Mouse (Mus musculus): ENCODE results near the gene Clcn7. TPM values are rescaled to one million over a fixed set of nuclear protein-coding genes. Genes with fewer than 3 reads are reported as not detected.
A peak's percentile ranks its signal among the peaks of the same experiment; 100 is the strongest.

The Clcn7 gene
- total RNA-seq, 2 experiments from 2014 or later, result 40.9 to 42.5 TPM

DNA sequence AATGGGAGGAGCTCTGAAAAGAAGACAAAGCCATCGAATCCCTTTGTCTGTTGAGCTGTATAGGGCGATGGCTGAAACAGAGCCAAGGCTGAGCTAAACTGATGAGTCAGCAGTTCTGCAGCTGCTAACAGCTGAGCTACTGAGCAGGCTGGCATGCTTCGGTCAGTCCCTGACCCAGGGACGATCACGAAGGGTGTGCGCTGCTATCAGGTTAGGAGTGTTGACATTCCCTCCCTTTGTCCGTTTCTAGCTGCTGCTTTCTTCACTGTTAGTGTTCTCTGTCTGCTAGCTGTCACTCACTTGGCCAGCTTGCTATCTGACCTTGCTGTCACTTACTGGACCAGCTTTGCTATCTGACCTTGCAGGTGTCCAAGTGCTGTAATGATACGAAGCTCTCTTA is 6.1 kb upstream of the Clcn7 start:
- no peak for DNase-seq
- intact Hi-C loops (cut with DNase I), result no loop called here

DNA sequence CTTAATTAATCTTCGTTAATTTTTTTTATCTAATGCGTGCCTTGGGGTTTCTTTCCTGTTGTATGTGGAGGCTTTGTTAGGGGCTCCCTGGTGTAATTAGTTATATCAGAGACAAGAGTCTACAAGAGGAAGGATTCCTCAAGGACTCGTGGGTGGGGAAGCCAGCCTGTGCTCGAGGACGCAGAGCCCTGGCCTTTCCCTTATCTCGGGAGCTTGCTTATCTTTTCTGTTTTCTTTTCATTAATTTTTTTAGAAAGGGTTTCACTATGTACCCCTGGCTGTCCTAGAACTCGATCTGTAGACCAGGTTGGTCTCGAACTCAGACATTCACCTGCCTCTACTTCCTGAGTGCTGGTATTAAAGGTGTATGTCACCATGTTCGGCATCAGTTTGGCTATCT is 5.5 kb upstream of the Clcn7 start:
- no peak for DNase-seq
- intact Hi-C loops (cut with DNase I), result no loop called here

DNA sequence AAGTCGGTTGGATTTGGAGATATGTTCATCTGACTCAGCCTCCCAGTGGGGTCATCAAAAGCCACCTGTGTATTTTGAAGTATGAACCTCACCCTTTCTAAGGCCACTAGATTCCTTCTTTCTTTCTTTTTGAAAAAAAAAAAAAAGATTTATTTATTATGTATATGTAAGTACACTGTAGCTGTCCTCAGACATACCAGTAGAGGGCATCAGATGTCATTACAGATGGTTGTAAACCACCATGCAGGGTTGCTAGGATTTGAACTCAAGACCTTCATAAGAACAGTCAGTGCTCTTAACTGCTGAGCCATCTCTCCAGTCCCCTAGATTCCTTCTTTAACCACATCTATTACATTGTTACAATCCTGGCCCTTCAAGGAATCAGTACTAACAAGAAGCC is 3.1 kb upstream of the Clcn7 start:
- DNase-seq, result no peak
- intact Hi-C loops (cut with DNase I), result no loop called here

GRCm38 (mm10) chr17:25135622-25136021 is 2.4 kb downstream of the Clcn7 start:
- intact Hi-C loops (cut with DNase I), result no loop called here

DNA sequence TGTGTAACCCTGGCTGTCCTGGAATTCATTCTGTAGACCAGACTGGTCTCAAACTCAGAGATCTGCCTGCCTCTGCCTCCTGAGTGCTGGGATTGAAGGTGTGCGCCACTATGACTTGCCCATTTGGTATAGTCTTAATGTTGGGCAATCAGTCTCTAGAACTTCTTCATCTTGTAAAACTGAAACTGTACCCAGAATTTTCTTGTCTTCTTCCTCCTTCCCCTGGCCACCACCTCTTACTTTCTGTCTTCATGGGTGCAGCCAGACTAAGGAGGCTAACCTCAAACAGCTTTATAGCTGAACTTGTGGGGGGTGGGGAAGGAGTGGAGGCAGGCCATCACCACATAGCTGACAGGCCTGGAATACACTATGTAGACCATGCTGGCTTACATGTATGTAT is 5.6 kb downstream of the Clcn7 start:
- intact Hi-C loops (cut with DNase I), result no loop called here
- no peak for DNase-seq

More at GRCm38 (mm10) chr17:25135622-25136021, 2.4 kb downstream of the Clcn7 start:
- DNase-seq, result no peak

DNA sequence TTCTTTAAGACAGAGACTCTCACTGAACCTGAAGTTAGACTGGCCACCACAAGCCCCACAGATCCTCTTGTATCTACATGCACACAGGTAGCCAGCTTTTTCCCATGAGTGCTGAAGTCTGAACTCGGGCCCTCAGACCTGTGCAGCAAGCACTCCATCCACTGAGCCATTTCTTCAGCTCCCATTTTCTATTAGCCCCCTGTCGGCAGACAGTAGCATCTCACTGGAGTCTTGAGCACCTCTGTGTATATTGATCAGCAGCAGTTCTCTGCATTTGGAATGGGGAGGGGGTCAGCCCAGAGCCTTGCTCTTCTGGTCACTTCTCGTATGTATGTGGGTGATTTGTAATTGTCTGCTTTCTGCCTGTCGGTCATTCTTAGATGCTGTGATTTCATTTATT is 6.8 kb downstream of the Clcn7 start:
- intact Hi-C loops (cut with DNase I), result no loop called here
- DNase-seq, result no peak

DNA sequence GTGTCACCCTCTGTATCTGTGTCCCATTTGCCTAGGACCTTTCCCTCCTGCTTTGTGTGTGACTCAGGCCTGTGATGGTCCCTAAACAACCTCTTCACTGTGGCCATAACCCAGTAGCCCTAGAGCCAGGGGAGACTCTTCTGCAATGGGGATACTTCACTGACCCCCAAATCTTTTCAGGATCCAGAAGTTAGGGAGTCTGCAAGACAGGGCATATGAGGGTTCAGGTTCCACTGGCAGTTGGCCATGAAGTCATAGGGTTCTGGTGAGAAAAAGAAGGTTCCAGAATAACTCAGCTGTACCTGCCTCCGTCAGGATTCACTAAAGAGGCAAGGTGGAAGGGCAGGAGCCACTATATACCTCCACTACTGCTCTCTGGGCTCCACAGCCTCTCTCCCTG is 29.0 kb downstream of the Clcn7 start, which contains the start of gene Ccdc154:
TSS of gene Ccdc154 (plus strand) at position 301 of the 400 bp plus-strand sequence.
- no peak for DNase-seq
- intact Hi-C loops (cut with DNase I), result no loop called here

- intact Hi-C loops (cut with DNase I), result no loop called here
Observed at GRCm38 (mm10) chr17:25163387-25163786, 30.2 kb downstream of the Clcn7 start.

GRCm38 (mm10) chr17:25164770-25165169 is 31.6 kb downstream of the Clcn7 start:
- intact Hi-C loops (cut with DNase I), result no loop called here
- DNase-seq, result no peak

More at GRCm38 (mm10) chr17:25163387-25163786, 30.2 kb downstream of the Clcn7 start:
- no peak for DNase-seq

- intact Hi-C loops (cut with DNase I), result no loop called here
- no peak for DNase-seq
Observed at GRCm38 (mm10) chr17:25165970-25166671, 32.9 kb downstream of the Clcn7 start.

DNA sequence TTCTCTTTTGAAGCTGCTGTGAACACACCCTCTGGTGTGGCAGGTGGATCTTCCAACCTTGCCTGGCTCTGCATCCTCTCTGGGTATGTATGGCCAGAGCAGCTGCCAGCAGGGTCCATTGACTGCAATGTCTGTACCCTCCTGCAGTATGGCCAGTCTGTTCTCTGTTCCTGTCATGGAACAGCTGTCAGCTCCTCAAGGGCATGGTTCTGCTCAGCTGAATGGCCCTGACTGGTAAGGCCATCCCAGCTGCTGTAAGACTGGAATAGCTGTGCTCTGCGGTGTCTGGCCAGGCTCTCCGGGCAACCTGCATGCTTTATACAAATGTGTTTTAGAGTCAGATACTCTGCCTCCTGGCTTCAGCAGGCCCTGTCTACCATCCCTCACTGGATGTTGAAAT is 36.5 kb downstream of the Clcn7 start:
- intact Hi-C loops (cut with DNase I), result no loop called here
- DNase-seq, result no peak

DNA sequence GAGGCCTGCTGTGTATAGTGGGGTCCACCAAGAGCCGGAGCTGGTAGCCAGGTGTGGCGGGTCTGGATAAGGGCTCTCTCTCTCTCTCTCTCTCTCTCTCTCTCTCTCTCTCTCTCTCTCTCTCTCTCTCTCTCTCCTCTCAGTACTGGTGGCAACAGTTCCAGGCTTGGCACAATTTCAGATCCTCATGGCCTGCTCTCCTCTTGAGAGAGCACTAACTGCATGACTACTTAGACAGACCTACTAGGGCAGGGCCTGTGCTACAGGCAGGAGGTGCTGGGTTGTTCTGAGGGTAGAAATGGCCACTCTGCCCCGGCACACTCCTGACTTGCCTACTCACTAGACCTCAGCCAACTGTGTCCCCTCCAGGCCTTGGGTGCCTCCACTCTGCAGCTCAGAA is 39.4 kb downstream of the Clcn7 start:
- intact Hi-C loops (cut with DNase I), result no loop called here
- no peak for DNase-seq

GRCm38 (mm10) chr17:25175411-25175810 is 42.2 kb downstream of the Clcn7 start, which contains the start of gene Gm38655:
Gm38655 (minus strand) TSS chr17:25175471.
- intact Hi-C loops (cut with DNase I), result no loop called here
- no peak for DNase-seq

DNA sequence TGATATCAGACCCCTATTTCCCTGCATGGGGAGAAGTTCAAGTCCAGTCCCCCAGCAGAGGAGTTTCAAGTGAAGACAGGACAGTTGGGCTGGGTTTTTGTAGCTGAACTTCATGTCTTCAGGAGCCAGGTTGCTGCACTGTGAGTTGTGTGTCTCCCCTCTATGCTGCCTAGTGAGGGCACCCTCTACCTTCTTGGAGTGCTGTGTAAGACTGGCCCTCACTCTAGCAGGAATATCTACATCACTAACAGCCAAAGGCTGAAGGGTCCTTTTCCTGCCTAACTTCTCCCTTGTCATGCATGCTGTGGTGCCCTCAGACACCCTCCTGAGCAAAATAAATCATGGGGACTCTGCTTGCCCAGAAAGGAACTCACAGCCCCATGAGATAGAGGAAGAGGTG is 50.0 kb downstream of the Clcn7 start:
- intact Hi-C loops (cut with DNase I), result no loop called here
- no peak for DNase-seq

GRCm38 (mm10) chr17:25184129-25184691 is 51.0 kb downstream of the Clcn7 start, which contains the start of gene BC003965:
BC003965 (plus strand) TSS chr17:25184554.
- peak; percentile 98 for DNase-seq
- intact Hi-C loops (cut with DNase I), result no loop called here

DNA sequence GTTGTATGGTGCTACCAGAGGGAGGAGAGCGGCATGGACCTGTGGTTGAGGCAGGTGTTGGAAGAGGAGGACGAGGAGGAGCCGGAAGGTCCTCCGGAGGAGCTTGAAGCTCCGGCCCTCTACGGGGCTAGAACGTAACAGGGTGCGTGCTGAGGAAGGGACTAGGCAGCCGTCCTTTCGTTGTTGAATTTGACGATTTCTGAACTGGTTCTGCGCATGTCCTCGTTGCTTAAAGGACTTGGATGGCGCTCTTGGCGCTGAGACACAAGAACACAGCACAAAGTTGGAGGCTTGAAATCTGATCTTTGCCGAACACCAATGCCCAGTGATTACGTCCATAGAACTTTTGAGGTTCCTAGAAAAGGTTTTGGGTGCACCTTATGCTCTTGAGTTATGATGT is 51.8 kb downstream of the Clcn7 start:
- DNase-seq, result no peak
- intact Hi-C loops (cut with DNase I), result no loop called here

DNA sequence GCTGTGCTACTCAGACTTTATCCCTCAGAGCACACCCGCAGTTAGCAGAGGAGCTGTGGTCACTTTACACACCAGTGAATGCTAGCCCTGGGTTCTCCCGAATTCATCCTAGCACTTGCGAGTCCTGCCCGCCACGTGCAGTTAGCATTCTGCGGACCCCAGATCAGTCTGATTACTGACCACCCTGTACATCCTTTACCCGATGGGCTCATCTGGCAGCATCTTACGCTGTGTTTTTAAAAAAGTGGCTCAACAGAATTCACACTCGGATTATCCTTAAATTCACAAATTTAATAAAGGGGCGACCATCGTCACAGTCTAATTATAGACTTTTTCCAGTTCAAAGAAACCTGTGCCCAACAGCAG is 54.6 kb downstream of the Clcn7 start:
- intact Hi-C loops (cut with DNase I), result no loop called here
- DNase-seq, result no peak

DNA sequence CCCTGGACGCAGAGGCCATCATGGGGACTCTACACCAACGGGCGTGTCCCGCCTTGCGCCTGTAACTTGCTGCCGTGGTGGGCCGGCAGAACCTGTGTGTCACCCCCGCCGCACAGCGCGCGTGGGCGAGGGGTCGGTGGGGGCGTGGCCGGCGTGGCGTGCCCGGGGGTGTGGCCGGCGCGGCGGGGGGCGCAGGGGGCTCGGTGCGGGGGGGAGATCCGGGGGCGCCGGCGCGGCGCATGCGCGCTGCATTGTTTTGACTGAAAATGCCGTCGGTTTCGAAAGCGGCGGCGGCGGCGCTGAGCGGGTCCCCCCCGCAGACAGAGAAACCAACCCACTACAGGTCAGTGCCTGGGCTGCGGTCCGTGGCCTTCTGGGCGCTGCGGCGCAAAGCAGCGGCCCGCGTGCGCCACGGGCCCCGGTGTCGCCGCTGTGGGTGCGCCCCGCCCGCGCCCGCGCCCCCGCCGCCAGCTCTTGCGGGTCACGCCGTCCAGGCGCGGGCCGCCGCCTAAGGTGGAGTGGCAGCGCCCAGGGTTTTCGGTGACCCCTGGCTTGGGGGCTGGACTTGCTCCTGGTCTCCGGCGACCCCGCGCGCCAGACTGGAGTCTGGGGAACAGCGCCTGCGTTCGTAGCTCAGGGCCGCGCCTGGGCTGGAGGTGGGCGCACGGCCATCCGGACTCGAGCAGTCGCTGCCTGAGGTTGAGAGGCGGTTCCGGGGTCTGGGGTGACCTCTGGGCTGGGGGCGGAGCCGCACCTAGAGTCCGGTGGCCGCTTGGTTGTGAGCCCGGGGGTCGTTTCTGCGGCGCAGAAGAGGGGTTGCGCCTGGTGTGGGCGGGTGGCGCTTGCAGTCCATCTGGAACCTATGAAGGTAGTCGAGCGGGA is 55.2 kb downstream of the Clcn7 start, which contains the start of gene Unkl:
TSS of gene Unkl (plus strand) at position 248 of the 882 bp plus-strand sequence.
- DNase-seq, result peak; percentile 81
- intact Hi-C loops (cut with DNase I), result no loop called here

GRCm38 (mm10) chr17:25189091-25189490 is 55.9 kb downstream of the Clcn7 start:
- intact Hi-C loops (cut with DNase I), result no loop called here

GRCm38 (mm10) chr17:25202401-25202800 is 69.2 kb downstream of the Clcn7 start:
- intact Hi-C loops (cut with DNase I), result no loop called here
- no peak for DNase-seq

More at GRCm38 (mm10) chr17:25189091-25189490, 55.9 kb downstream of the Clcn7 start:
- no peak for DNase-seq

GRCm38 (mm10) chr17:25210006-25210405 is 76.8 kb downstream of the Clcn7 start:
- DNase-seq, result no peak
- intact Hi-C loops (cut with DNase I), result no loop called here

Data from left cerebral cortex, postnatal 4 days (tissue).